Mouse (Mus musculus) frontal cortex, postnatal 14 days (tissue): ENCODE results near the gene Gp1ba.

Source experiments
- DNase-seq, 2 experiments: peaks; one replicate each; pipeline ENCODE4 v3.0.0; 2022; ENCODE audit warnings: low spot score in 2 of 2

Gene Gp1ba

DNA sequence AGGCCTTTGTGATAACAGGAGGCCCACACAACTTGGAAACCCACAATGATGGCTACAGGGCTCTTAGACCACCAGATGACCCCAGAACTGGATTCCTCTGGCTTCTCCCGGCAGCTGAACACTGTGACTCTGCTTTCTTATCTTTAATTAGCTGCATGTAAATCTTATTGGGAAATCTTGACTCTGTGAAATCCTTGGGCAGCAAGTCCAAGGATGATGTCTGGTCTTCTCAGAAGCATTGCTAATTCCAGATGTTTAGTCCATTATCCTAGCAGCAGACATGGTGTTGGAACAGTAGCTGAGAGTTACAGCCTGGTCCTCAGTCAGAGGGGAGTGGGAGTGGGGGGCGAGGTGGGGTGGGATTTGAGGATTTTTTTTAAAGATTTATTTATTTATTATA is 10.5 kb upstream of the Gp1ba start:
- no peak for DNase-seq

DNA sequence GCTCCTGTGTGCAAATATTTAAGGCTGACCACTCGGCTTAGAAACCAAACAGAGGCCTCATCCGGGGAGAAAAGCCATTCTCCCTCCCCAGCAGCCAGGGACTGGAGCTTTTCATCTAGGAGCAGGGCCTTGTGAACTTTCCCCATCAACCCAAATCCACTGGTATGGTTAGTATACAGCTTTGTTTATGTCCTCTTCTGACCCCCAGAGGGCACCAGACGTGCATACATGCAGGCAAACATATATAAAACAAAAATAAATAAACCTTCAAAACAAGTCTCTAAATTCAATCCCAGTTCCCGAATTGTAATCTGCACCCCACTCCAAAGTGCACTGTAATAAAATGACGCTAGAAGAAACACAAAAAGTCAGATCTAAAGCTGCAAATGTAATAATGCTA is 9.4 kb upstream of the Gp1ba start:
- DNase-seq, result no peak

DNA sequence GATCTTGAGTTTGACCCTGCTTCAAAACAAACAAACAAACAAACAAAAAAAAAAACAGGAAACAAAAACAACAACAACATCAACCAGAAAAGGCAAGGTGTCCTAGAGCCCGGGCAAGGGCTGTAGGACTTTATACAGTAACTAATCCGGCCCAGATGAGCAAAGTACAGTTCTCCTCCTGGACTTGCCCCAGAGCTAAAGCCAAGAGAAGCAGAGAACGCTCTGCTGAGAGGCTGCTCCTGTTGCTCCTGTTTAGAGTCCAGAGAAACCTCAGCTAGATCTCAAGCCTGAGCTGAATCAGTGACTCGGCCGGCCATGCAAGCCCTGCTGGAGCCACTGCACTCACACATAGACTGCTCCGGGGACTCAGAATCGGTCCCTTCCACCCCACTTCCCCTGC is 8.8 kb upstream of the Gp1ba start:
- no peak for DNase-seq

DNA sequence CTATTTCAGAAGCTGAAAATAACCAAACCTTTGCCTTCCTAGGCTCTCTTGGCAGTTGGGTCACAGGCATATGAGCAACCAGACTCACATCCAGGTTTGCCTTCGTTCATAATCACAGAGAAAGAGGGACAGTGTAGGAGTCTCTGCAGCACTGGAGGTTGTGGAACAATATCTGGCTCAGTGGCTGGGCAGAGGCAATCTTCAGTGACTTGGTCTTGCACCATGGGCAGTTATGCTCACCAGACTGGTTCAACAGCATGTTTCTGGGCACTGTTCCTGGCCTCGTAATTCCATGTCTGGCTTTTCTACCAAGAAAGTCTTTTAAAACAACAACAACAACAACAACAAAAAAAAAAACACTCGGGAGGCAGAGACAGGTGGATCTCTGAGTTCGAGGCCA is 3.3 kb upstream of the Gp1ba start:
- DNase-seq, result no peak

DNA sequence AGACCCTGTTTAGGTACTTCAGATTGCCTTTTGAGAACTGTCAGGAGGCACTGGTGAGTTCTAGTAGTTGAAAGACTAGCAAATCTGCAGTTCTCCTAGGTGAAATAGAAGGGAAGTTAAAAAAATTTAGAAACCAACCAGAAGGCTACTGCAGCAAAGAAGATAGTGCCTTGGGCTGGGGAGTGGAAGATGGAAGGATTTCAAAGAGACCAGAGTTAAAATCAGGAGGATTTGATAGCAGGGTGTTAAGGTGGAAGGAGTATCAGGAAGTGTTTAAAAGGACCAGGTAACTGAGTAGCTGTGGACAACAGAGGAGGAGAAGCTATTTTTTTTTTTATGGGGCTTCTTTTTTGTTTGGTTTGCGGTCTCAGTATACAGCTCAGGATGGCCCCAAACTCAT is 1.2 kb upstream of the Gp1ba start:
- no peak for DNase-seq

DNA sequence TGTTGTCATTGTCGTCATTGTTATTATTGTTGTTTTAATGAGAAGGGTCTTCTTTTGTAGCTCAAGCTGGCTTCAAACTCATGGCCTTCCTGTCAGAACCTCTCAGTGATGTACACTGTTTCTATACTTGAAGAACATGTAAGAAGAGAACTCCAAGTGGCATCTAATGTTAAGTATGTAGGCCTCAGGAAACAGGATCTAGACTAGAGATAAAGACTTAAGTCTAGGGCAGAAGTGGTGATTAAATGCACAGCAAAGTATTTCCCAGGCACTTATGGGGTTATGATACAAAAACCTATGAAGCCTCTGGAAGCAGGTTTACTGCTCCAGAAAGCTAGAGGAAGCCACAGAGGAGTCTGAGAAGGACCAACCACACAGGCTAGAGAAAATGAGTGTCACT is 629 bp upstream of the Gp1ba start:
- DNase-seq, result no peak

DNA sequence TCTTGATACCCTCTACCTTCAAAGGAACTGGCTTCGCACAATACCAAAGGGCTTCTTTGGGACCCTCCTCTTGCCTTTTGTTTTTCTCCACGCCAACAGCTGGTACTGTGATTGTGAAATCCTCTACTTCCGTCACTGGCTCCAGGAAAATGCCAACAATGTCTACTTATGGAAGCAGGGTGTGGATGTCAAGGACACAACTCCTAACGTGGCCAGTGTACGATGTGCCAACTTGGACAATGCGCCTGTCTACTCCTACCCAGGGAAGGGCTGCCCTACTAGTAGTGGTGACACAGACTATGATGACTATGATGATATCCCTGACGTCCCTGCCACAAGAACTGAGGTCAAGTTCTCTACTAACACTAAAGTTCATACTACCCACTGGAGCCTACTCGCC is 1.1 kb downstream of the Gp1ba start:
- DNase-seq, result no peak

DNA sequence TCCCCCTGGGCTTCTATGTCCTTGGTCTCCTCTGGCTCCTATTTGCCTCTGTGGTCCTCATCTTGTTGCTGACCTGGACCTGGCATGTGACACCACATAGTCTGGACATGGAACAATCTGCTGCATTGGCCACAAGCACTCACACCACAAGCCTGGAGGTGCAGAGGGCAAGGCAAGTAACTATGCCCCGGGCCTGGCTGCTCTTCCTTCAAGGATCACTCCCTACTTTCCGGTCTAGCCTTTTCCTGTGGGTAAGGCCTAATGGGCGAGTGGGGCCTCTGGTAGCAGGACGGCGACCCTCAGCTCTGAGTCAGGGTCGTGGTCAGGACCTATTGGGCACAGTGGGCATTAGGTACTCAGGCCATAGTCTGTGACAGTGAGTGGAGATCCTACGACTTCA is 2.3 kb downstream of the Gp1ba start:
- no peak for DNase-seq

DNA sequence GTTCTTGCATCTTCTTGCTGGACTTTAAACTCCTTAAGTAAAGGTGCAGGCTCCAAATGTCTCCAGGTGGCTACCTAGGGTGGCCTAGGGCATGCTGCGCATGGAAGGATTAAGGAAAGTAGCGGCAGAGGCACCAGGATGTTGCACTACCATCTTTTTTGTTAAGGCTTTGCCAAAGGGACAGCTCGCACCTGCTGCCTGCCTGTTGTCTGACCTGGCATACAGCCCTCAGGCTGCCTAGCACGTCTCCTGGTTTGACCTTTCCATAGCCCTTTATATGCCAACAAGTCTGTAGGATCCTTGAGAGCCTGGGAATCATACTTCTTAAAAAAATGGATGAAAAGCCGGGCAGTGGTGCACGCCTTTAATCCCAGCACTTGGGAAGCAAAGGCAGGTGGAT is 4.1 kb downstream of the Gp1ba start:
- DNase-seq, result no peak

DNA sequence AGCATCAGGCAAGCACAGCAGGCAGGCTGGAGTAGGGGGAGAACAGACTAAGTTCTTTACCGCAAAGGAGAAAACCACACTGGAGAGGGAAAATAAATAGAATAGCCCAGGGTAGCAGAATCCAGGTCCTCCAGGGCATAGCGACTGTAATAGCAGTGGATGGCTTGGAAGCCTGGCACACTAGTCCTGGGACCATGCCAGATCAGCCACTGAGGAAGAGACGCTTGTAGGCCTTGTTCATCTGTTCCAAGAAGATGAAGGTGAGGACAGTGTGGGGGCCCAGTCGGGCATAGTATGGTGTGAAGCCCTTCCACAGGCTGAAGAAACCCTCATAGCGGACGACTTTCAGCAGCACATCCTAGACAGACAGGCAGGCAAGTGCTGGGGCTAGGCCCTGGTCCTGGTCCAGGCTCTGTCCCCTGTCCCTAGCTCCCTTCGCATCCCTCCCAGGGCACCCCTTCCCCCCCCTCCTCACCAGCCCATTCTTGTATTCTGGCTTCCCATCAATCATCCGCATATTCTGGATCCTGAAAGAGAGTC is 5.7 kb downstream of the Gp1ba start:
- no peak for DNase-seq

DNA sequence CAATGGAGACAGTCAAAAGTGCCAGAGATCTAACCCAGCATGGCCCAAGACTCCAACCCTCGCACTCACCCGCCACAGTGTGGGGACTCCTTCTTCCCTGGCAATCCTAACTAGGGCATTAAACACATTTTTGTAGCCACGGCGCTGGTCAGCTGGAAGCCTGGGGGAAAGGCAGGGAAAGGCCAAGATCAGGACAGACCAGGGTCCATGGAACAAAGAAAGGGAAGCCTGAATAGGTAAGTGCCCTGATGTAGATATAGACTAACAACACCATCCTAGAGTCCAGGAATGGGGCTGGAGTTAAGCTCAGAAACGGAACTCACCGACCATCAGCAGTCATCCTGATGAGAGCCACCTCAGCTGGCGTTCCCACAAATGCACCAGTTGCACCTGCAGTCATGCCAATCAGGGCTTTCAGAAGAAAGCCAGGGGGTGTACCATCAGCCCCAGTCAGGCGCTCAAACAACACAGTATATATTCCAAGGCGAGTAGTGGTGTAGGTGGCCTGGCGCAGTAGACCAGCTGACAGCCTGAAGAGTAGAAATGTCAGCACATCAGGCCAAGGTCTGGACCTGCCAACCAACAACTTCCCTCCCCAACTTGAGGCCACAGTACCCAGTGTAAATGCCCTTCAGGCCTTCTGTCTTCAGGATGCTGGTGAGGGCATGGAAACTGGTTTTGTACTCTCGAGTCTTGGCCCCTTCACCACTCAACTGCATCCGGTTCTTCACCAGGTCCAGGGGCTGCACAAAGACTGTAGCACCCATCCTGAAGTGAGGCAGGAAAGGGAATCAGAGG is 6.7 kb downstream of the Gp1ba start:
- no peak for DNase-seq

DNA sequence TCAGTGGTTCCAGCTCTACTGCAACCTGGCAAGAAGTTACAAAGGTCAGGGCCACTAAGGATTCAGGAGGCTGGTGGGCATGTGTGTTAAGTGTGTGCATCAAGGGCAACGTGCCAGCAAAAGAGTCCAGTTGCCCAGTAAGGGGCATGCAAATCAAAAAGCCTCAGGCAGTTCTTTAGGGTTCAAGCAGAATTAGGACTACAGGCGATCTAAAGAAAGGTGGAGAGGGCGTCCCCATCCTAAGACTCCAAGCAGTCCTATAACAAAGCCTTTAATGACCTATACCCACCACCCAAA is 7.3 kb downstream of the Gp1ba start:
- no peak for DNase-seq

DNA sequence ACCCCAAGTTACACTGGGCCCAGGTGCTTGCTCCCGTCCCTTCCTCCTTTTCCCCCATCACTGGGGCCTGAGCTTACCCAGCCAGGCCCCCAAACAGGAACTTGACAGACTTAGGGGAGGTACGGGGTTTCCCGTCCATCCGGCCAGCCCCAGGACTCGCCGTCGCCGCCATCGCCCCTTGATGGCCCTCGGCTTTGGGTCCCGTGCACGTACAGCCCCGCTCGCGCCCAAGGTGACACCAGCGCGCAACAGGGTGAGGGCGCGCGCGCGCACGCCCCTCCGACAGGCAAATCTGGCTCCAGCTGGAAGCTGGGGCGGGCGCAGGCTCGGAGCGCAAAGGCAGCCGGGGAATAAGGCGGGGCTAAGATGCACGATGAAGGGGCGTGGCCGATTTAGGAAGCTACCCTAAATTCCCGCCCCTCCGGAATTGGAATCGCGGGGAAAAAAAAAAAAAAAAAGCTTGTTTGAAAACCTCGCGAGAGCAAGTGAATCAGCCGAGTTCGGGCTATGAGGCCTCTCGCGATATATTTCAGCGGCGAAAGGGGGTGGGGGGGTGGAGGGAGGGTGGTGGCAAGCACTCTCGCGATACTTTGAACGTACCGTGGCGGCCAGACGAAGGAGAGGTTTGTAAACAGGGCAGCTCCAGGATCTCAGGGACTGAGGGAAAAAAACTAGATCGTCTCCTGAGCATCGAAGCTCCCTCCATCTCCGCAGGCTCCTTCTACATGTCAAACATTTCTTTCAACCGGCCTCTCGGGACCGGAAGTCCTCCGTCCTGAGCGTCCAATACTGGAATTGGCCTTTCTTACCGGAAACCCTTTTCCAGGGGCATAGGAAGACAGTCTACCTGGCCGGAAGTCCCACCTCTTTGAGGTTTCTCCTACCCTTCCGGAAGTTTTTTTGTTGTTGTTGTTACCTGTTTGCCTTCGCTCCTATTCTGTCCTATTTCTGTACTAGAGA is 8.0 kb downstream of the Gp1ba start, which contains the start of the genes Rnf167 and Slc25a11:
TSS of gene Rnf167 (plus strand) at position 545 of the 960 bp plus-strand sequence.
TSS of gene Slc25a11 (minus strand) at position 789 of the 960 bp plus-strand sequence.
- peak; percentile 95 to 96 for DNase-seq

DNA sequence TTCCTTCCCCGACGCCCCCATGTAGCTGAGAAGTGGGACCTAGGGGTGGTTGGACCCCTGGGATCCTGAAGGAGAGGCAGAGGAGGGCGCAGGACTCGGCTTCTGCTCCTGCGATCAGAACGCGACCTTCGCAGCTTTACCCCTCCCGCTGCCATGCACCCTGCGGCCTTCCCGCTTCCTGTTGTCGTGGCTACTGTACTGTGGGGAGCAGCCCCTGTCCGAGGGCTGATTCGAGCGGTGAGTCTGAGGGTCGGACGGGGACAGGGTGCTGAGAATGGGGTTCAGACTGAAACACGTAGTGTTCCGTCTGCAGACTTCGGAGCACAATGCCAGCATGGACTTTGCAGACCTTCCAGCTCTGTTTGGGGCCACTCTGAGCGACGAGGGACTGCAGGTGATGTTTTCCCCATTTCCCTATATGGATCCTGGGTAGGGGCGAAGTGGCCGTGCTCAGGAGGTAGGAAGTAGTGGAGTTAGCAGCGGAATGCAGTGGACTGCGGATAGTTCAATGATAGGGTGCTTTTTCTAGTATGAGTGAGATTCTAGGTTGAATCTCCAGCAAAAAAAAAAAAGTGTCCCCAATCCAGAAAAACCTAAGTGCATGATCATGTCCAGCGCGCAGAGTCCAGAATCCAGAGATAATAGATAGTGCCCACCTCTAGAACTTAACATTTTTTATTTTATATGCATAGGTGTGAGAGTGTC is 8.9 kb downstream of the Gp1ba start:
- DNase-seq, result no peak

DNA sequence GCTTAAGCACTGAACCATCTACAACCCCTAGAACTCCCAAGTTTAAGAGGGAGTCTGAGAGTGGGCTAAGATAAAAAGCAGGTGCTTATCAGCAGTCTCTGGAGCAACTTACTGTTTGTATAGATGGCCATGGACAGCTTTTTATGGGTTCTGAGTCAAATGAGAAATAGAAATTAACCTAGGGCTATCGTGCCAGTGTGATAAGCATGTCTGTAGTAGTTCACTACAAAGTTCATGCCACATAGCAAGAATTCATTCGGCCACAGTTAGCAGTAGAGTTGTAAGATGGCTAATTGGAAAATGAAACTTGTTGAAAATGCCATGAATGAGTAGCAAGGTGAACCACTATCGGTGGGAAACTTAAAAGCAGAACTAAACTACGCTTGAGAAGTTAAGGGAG is 9.6 kb downstream of the Gp1ba start:
- DNase-seq, result no peak

DNA sequence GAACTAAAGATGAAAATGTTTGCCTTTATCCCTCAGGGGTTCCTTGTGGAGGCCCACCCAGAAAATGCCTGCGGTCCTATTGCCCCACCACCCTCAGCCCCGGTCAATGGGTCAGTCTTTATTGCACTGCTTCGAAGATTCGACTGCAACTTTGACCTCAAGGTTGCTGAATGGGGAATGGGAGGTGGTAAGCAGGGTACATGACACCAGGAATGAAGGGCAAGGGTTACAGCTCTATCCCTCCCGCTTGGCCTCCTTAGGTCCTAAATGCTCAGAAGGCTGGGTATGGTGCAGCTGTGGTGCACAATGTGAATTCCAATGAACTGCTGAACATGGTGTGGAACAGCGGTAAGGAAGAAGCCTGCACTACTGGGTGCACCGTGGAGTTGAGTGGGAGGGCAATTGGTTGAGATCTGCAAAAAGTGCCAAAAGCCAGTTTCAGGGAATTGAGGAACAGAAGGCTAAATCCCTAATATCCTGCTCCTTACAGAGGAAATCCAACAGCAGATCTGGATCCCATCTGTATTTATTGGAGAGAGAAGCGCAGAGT is 10.3 kb downstream of the Gp1ba start:
- DNase-seq, result no peak

DNA sequence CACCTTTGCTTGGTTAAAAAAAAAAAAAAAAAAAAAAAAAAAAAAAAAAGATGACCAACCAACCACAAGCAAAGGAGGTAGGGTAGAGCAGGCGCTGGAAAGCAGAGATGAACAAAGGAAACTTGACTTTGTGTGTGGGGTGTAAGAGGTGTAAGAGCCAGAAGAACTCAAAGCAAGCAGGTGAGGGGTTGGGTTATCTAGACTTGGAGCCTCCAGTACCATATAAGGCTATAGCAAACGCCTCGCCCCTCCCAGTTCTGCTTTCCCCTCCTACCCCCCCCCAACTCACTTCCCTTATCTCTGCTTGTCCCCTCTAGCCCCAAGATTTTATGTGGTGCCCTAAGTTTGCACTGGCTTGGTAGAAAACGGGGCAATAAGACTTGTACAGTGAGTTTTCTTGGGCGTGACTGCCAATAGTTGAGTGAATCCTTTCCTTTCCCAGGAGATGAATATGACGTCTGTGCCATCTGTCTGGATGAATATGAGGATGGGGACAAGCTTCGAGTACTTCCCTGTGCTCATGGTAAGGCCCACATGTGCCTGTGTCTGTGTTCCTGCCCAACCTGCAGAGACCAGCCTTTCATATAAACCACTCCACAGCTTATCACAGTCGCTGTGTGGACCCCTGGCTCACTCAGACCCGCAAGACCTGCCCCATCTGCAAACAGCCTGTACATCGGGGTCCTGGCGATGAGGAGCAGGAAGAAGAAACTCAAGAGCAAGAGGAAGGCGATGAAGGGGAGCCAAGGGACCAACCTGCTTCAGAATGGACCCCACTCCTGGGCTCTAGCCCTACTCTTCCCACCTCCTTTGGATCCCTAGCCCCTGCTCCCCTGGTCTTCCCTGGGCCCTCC is 11.6 kb downstream of the Gp1ba start:
- no peak for DNase-seq

DNA sequence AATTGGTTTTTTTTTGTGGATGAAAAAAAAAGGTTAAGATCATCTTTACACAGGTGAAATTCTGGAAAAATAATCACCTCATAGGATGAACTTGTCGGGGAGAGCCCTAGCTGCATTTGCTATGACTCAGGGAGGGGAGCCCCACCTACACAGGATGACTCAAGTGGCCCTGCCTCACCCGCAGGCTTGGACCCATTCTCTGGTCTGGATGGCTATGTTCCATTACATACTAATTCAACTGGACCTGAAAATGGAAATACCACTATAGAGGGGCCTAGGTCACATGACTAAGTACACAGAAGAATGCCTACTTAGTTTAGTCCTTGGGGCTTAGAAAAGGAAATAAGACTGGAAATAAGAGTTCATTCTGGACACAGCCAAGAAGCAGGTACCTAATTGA is 12.5 kb downstream of the Gp1ba start:
- DNase-seq, result no peak

DNA sequence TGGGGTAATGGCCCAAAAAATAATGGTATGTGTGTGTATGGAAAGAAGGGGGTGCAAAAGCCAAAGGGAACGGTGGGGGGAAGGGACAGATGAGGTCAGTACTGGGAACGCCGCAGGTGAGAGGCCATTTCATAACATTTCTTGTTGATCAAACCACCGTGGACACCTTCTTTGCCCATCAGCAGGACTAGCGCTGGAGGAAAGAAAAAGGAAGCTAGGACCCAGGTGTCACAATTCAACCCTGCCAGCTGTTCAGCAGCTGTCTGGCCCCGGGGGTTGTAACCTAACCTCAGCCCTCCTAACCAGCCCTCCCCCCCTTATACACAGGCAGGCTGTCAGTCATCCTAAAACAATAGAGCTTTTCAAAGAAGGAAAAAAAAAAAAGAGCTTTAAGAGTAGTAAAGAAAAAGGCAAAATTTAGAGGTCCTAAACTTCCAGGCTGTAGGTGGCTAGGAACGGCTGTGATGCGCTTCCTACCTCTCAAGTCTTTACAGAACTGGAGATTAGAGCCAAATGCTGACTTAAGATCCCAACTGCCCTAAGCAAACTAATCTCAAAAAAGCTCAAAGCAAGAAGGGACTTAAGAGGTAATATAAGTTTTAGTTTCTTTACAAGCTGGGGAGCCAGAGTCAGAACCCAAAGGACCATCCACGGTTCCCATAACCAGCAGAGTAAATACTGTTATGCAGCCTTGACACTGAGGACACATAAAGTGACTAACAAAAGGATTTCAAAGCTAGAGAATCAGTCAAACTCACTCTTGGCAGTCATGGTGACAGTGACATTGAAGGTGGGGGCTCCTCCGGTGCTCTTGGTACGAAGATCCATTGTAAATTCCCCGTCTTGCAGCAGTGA is 13.3 kb downstream of the Gp1ba start:
- no peak for DNase-seq

DNA sequence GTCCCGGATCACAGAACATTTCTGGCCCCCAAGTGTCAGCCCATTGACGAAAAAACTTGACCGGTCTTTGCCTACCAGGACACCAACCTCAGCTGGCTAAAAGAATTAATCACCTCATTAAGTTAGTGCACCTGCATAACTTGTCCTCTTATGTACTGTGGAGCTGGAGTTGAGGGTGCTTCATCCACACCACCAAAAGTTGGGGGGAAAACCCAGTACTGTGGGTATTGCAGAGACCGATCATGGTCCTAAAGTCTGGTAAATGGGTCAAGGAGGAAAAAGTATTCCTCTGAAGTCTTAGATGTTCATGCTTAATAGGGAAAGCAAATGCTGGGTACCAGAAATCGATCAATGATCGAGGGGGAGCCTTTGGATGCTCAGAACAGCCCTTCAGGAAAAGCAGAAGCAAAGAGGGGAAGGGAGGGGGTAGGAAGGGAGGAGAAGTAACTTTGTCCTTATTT is 14.0 kb downstream of the Gp1ba start:
- no peak for DNase-seq
